Mouse (Mus musculus): Measurements from ENCODE around the gene Olfr510. TPM values are rescaled to one million over a fixed set of nuclear protein-coding genes. Genes with fewer than 3 reads are reported as not detected.
"Not testable (repeated sequence)": the region's sequence is repeated elsewhere in the genome, so short reads cannot be mapped to it uniquely, and the experiment has no call there.

The Olfr510 gene
- not detected in 2 replicates for polyA plus RNA-seq (2011; ENCODE audit: insufficient read depth, insufficient read length, low replicate concordance, missing spikeins)

- Histone ChIP-seq H3K4me1 (ENCODE audit: control insufficient read depth, insufficient read depth, low read length) (no peaks in the 10 kb centered on the region), H3K4me3 (replicated peaks; ENCODE audit: control insufficient read depth, low read depth, low read length) (no peak within 1 kb of the TSS), H3K27ac (ENCODE audit: control insufficient read depth, insufficient read depth, low read depth, low read length, poor library complexity) (no peak within 1 kb of the TSS)
- 85% methylated on average over 1 of the region's 1 CpGs for WGBS
- TF ChIP-seq CTCF (IDR thresholded peaks at IDR 0.05; ENCODE audit: control insufficient read depth, insufficient read depth, low read length) (no peak), POLR2A (IDR thresholded peaks at IDR 0.05; ENCODE audit: borderline replicate concordance, control insufficient read depth, low read depth, low read length) (no peak)
Observed at GRCm38 (mm10) chr7:108666118-108666517, at the start of gene Olfr510. Olfr510 (plus strand) TSS chr7:108666418.

- H3K27ac ChIP-seq (ENCODE audit: control insufficient read depth, insufficient read depth, low read depth, low read length, poor library complexity); H3K4me3 ChIP-seq (replicated peaks; ENCODE audit: control insufficient read depth, low read depth, low read length); H3K4me1 ChIP-seq (ENCODE audit: control insufficient read depth, insufficient read depth, low read length): not testable (repeated sequence)
- 50% methylated on average over 3 of the region's 3 CpGs for WGBS
Observed at GRCm38 (mm10) chr7:108616781-108617180, 49.4 kb upstream of the Olfr510 start.

- Histone ChIP-seq H3K4me3 (replicated peaks; ENCODE audit: control insufficient read depth, low read depth, low read length) (no peak within 1 kb of the TSS), H3K4me1 (ENCODE audit: control insufficient read depth, insufficient read depth, low read length) (no peaks in the 10 kb centered on the region), H3K27ac (ENCODE audit: control insufficient read depth, insufficient read depth, low read depth, low read length, poor library complexity) (no peak within 1 kb of the TSS)
- 65% methylated on average over 2 of the region's 2 CpGs for WGBS
- TF ChIP-seq CTCF (IDR thresholded peaks at IDR 0.05; ENCODE audit: control insufficient read depth, insufficient read depth, low read length) (no peak), POLR2A (IDR thresholded peaks at IDR 0.05; ENCODE audit: borderline replicate concordance, control insufficient read depth, low read depth, low read length) (no peak)
Observed at GRCm38 (mm10) chr7:108621514-108621913, 44.7 kb upstream of the Olfr510 start, which contains the start of gene Olfr507. Olfr507 (plus strand) TSS chr7:108621814.

- TF ChIP-seq POLR2A (IDR thresholded peaks at IDR 0.05; ENCODE audit: borderline replicate concordance, control insufficient read depth, low read depth, low read length) = no peak
- no peak for TF ChIP-seq CTCF (IDR thresholded peaks at IDR 0.05; ENCODE audit: control insufficient read depth, insufficient read depth, low read length)
- no peak within 1 kb of the TSS for H3K4me3 ChIP-seq (replicated peaks; ENCODE audit: control insufficient read depth, low read depth, low read length)
- 73% methylated on average over 3 of the region's 3 CpGs for WGBS
- no peak within 1 kb of the TSS for H3K27ac ChIP-seq (ENCODE audit: control insufficient read depth, insufficient read depth, low read depth, low read length, poor library complexity)
- no peaks in the 10 kb centered on the region for H3K4me1 ChIP-seq (ENCODE audit: control insufficient read depth, insufficient read depth, low read length)
Observed at GRCm38 (mm10) chr7:108629694-108630093, 36.5 kb upstream of the Olfr510 start, which contains the start of gene Olfr508. Olfr508 (plus strand) TSS chr7:108629994.

GRCm38 (mm10) chr7:108651806-108652205, 14.4 kb upstream of the Olfr510 start, which contains the start of gene Olfr509:
Olfr509 (minus strand) TSS chr7:108651906.
- Histone ChIP-seq H3K4me1 (ENCODE audit: control insufficient read depth, insufficient read depth, low read length) (no peaks in the 10 kb centered on the region), H3K4me3 (replicated peaks; ENCODE audit: control insufficient read depth, low read depth, low read length) (no peak within 1 kb of the TSS), H3K27ac (ENCODE audit: control insufficient read depth, insufficient read depth, low read depth, low read length, poor library complexity) (no peak within 1 kb of the TSS)
- TF ChIP-seq CTCF (IDR thresholded peaks at IDR 0.05; ENCODE audit: control insufficient read depth, insufficient read depth, low read length) (no peak), POLR2A (IDR thresholded peaks at IDR 0.05; ENCODE audit: borderline replicate concordance, control insufficient read depth, low read depth, low read length) (no peak)

- Histone ChIP-seq H3K4me3 (replicated peaks; ENCODE audit: control insufficient read depth, low read depth, low read length) (no peak overlapping the region), H3K27ac (ENCODE audit: control insufficient read depth, insufficient read depth, low read depth, low read length, poor library complexity) (no peak overlapping the region), H3K4me1 (ENCODE audit: control insufficient read depth, insufficient read depth, low read length) (no peaks in the 10 kb centered on the region)
- no peak for TF ChIP-seq CTCF (IDR thresholded peaks at IDR 0.05; ENCODE audit: control insufficient read depth, insufficient read depth, low read length)
- no peak for TF ChIP-seq POLR2A (IDR thresholded peaks at IDR 0.05; ENCODE audit: borderline replicate concordance, control insufficient read depth, low read depth, low read length)
- WGBS = 71% methylated on average over 3 of the region's 3 CpGs
Observed at GRCm38 (mm10) chr7:108662419-108662818, 3.8 kb upstream of the Olfr510 start.

GRCm38 (mm10) chr7:108671058-108671457, 4.8 kb downstream of the Olfr510 start:
- WGBS = 65% methylated on average over 1 of the region's 1 CpGs
- H3K27ac ChIP-seq (ENCODE audit: control insufficient read depth, insufficient read depth, low read depth, low read length, poor library complexity) = no peak overlapping the region
- TF ChIP-seq POLR2A (IDR thresholded peaks at IDR 0.05; ENCODE audit: borderline replicate concordance, control insufficient read depth, low read depth, low read length) (no peak), CTCF (IDR thresholded peaks at IDR 0.05; ENCODE audit: control insufficient read depth, insufficient read depth, low read length) (no peak)
- H3K4me1 ChIP-seq (ENCODE audit: control insufficient read depth, insufficient read depth, low read length) = no peaks in the 10 kb centered on the region
- H3K4me3 ChIP-seq (replicated peaks; ENCODE audit: control insufficient read depth, low read depth, low read length) = no peak overlapping the region

GRCm38 (mm10) chr7:108678886-108679285, 12.7 kb downstream of the Olfr510 start:
- no peaks in the 10 kb centered on the region for H3K4me1 ChIP-seq (ENCODE audit: control insufficient read depth, insufficient read depth, low read length)
- no peak overlapping the region for H3K27ac ChIP-seq (ENCODE audit: control insufficient read depth, insufficient read depth, low read depth, low read length, poor library complexity)
- WGBS = 68% methylated on average over 4 of the region's 4 CpGs
- TF ChIP-seq CTCF (IDR thresholded peaks at IDR 0.05; ENCODE audit: control insufficient read depth, insufficient read depth, low read length) (no peak), POLR2A (IDR thresholded peaks at IDR 0.05; ENCODE audit: borderline replicate concordance, control insufficient read depth, low read depth, low read length) (no peak)
- no peak overlapping the region for H3K4me3 ChIP-seq (replicated peaks; ENCODE audit: control insufficient read depth, low read depth, low read length)

GRCm38 (mm10) chr7:108713020-108713419, 46.8 kb downstream of the Olfr510 start, which contains the start of gene Olfr512:
Olfr512 (plus strand) TSS chr7:108713320.
- Histone ChIP-seq H3K27ac (ENCODE audit: control insufficient read depth, insufficient read depth, low read depth, low read length, poor library complexity) (no peak within 1 kb of the TSS), H3K4me1 (ENCODE audit: control insufficient read depth, insufficient read depth, low read length) (no peaks in the 10 kb centered on the region), H3K4me3 (replicated peaks; ENCODE audit: control insufficient read depth, low read depth, low read length) (no peak within 1 kb of the TSS)
- TF ChIP-seq CTCF (IDR thresholded peaks at IDR 0.05; ENCODE audit: control insufficient read depth, insufficient read depth, low read length) = no peak
- TF ChIP-seq POLR2A (IDR thresholded peaks at IDR 0.05; ENCODE audit: borderline replicate concordance, control insufficient read depth, low read depth, low read length) = no peak

Other genes starting within 250 kb of the Olfr510 start
- not detected in 2 replicates for gene Olfr497, start 246.0 kb upstream of the Olfr510 start, polyA plus RNA-seq (2011; ENCODE audit: insufficient read depth, insufficient read length, low replicate concordance, missing spikeins)
- gene Olfr498, start 201.1 kb upstream of the Olfr510 start, polyA plus RNA-seq (2011; ENCODE audit: insufficient read depth, insufficient read length, low replicate concordance, missing spikeins) = not detected in 2 replicates
- gene Olfr502, start 141.4 kb upstream of the Olfr510 start, polyA plus RNA-seq (2011; ENCODE audit: insufficient read depth, insufficient read length, low replicate concordance, missing spikeins) = not detected in 2 replicates
- not detected in 2 replicates for gene Olfr503, start 121.9 kb upstream of the Olfr510 start, polyA plus RNA-seq (2011; ENCODE audit: insufficient read depth, insufficient read length, low replicate concordance, missing spikeins)
- not detected in 2 replicates for gene Olfr504, start 100.6 kb upstream of the Olfr510 start, polyA plus RNA-seq (2011; ENCODE audit: insufficient read depth, insufficient read length, low replicate concordance, missing spikeins)
- not detected in 2 replicates for gene Olfr506, start 55.6 kb upstream of the Olfr510 start, polyA plus RNA-seq (2011; ENCODE audit: insufficient read depth, insufficient read length, low replicate concordance, missing spikeins)
- gene Olfr507, start 44.6 kb upstream of the Olfr510 start, polyA plus RNA-seq (2011; ENCODE audit: insufficient read depth, insufficient read length, low replicate concordance, missing spikeins) = not detected in 2 replicates
- not detected in 2 replicates for gene Olfr508, start 36.4 kb upstream of the Olfr510 start, polyA plus RNA-seq (2011; ENCODE audit: insufficient read depth, insufficient read length, low replicate concordance, missing spikeins)
- gene Olfr509, start 14.5 kb upstream of the Olfr510 start, polyA plus RNA-seq (2011; ENCODE audit: insufficient read depth, insufficient read length, low replicate concordance, missing spikeins) = not detected in 2 replicates
- not detected in 2 replicates for gene Olfr512, start 46.9 kb downstream of the Olfr510 start, polyA plus RNA-seq (2011; ENCODE audit: insufficient read depth, insufficient read length, low replicate concordance, missing spikeins)
- gene Olfr513, start 84.6 kb downstream of the Olfr510 start, polyA plus RNA-seq (2011; ENCODE audit: insufficient read depth, insufficient read length, low replicate concordance, missing spikeins) = not detected in 2 replicates
- gene Olfr514, start 159.6 kb downstream of the Olfr510 start, polyA plus RNA-seq (2011; ENCODE audit: insufficient read depth, insufficient read length, low replicate concordance, missing spikeins) = not detected in 2 replicates
- not detected in 2 replicates for gene Olfr516, start 184.1 kb downstream of the Olfr510 start, polyA plus RNA-seq (2011; ENCODE audit: insufficient read depth, insufficient read length, low replicate concordance, missing spikeins)
- not detected in 2 replicates for gene Olfr517, start 206.0 kb downstream of the Olfr510 start, polyA plus RNA-seq (2011; ENCODE audit: insufficient read depth, insufficient read length, low replicate concordance, missing spikeins)
- gene Olfr518, start 218.6 kb downstream of the Olfr510 start, polyA plus RNA-seq (2011; ENCODE audit: insufficient read depth, insufficient read length, low replicate concordance, missing spikeins) = not detected in 2 replicates
- gene Olfr519, start 228.0 kb downstream of the Olfr510 start, polyA plus RNA-seq (2011; ENCODE audit: insufficient read depth, insufficient read length, low replicate concordance, missing spikeins) = not detected in 2 replicates